Comparison of ENCODE assay signal across 26 mouse cellular contexts in the genomic region with DNA sequence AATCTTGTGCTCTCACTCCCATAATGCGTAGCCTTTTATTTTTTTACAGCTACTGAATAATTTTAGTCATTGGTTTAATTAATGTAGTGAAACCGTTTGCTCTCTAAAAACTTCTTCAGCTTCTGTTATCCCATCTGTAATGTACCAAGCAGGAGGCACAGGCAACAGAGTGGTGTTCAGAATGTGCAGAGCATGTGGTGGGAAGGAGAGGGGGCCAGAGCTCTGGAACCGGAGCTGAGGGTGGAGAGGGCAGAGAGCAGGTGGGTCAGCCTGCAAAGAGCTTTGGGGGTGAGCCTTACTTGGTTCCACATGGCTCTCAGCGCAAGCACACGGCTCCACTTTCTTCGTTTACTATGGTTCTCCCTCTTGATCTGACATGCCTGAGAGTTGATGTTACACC.
DNase-seq lines count a peak whose midpoint lies in the region; ATAC-seq and TF ChIP-seq lines count a peak whose summit lies in the region.
"Had no signal": no experiment of that assay in that cellular context is flagged by ENCODE, and none has a peak within 500 bp of the region (broad histone marks: within the 10 kb centered on the region; RNA-seq: fewer than 3 reads in every experiment).

No protein-coding gene starts in this region.

- ATAC-seq in liver, postnatal 0 days = no peak
- ATAC-seq: hindbrain, embryonic 16.5 days; intestine, embryonic 15.5 days; midbrain, embryonic 13.5 days; Patski had no signal

- no peaks in the 10 kb centered on the region; the same call in 1 of the 2 replicates for H3K4me1 ChIP-seq in testis, adult 2 months (ENCODE audit: control insufficient read depth, insufficient read depth, low read length)
- H3K4me1 ChIP-seq in liver, postnatal 0 days (ENCODE audit: insufficient read depth) = no peaks in the 10 kb centered on the region
- H3K4me1 ChIP-seq: megakaryocyte, embryonic 14.5 days had no signal

- DNase-seq in testis, postnatal 14 days (ENCODE audit: low spot score) = no peak
- DNase-seq in forelimb bud, embryonic 11.5 days (ENCODE audit: low read depth, low spot score) = peak; percentile 43
- peak; percentile 19 to 35 for DNase-seq in layer of hippocampus, postnatal 10 days (ENCODE audit: low spot score in 2 of 2)
- DNase-seq in left cerebral cortex, postnatal 25 days (ENCODE audit: low spot score in 2 of 2) = no peak
- no peak for DNase-seq in spleen, postnatal 10 days (ENCODE audit: low spot score in 2 of 2)
- DNase-seq in liver, postnatal 0 days = no peak
- DNase-seq: adrenal gland, adult 2 months; B cell, adult 2 months; cerebellum, adult 18-20 months; cerebellum, postnatal 36 days; kidney, adult 9 months; kidney, postnatal 14 days; lung, postnatal 36 days; thymus, postnatal 14 days had no signal

- no peak overlapping the region for H3K4me2 ChIP-seq in liver, postnatal 0 days (ENCODE audit: low read depth, low read length)
- H3K4me2 ChIP-seq: heart, embryonic 11.5 days; intestine, embryonic 15.5 days; lung, embryonic 15.5 days; midbrain, embryonic 13.5 days had no signal

- no peak overlapping the region for H3K4me3 ChIP-seq in testis, adult 2 months (ENCODE audit: control insufficient read depth, low read depth, low read length)
- H3K4me3 ChIP-seq in liver, postnatal 0 days (ENCODE audit: low read depth, low read length) = no peak overlapping the region
- H3K4me3 ChIP-seq: hindbrain, embryonic 10.5 days; intestine, embryonic 15.5 days; lung, embryonic 15.5 days; megakaryocyte, embryonic 14.5 days; midbrain, embryonic 13.5 days had no signal

- 61% methylated on average over 6 of the region's 6 CpGs for WGBS in liver, postnatal 0 days (ENCODE audit: insufficient replicate concordance)

- H3K36me3 ChIP-seq in testis, adult 2 months (ENCODE audit: control insufficient read depth, insufficient read depth, low read length) = no peaks in the 10 kb centered on the region
- no peaks in the 10 kb centered on the region for H3K36me3 ChIP-seq in liver, postnatal 0 days (replicated peaks; ENCODE audit: insufficient read depth, low read length)
- H3K36me3 ChIP-seq: G1E; hindbrain, embryonic 10.5 days; intestine, embryonic 15.5 days; lung, embryonic 15.5 days; midbrain, embryonic 13.5 days had no signal

- no peak for TF ChIP-seq CTCF in testis, adult 2 months (IDR thresholded peaks at IDR 0.05; ENCODE audit: control insufficient read depth, insufficient read depth, insufficient replicate concordance, low read depth, low read length)
- no peak for TF ChIP-seq CTCF in liver, postnatal 0 days (IDR thresholded peaks at IDR 0.05; ENCODE audit: low read depth)

- peak overlapping the region; percentile 21; the same call in 1 of the 2 replicates for H3K27ac ChIP-seq in testis, adult 2 months (ENCODE audit: control insufficient read depth, insufficient read depth, low read depth, low read length)
- no peak overlapping the region for H3K27ac ChIP-seq in liver, postnatal 0 days (ENCODE audit: low read depth)
- H3K27ac ChIP-seq: hindbrain, embryonic 10.5 days; intestine, embryonic 15.5 days; liver, embryonic 14.5 days; lung, embryonic 15.5 days; midbrain, embryonic 13.5 days had no signal

- intact Hi-C loops in left cerebral cortex, postnatal 25 days (cut with DNase I) = no loop called here

- H3K9me3 ChIP-seq in liver, postnatal 0 days (ENCODE audit: low read length) = no peaks in the 10 kb centered on the region
- H3K9me3 ChIP-seq: hindbrain, embryonic 10.5 days; intestine, embryonic 15.5 days; lung, embryonic 15.5 days; megakaryocyte, embryonic 14.5 days; midbrain, embryonic 13.5 days had no signal

- no peak overlapping the region for H3K9ac ChIP-seq in liver, postnatal 0 days (replicated peaks)
- H3K9ac ChIP-seq: intestine, embryonic 15.5 days; liver, embryonic 14.5 days; lung, embryonic 15.5 days; midbrain, embryonic 13.5 days had no signal

- no peak for TF ChIP-seq EP300 in liver, postnatal 0 days (IDR thresholded peaks at IDR 0.05; ENCODE audit: low read depth)

- TF ChIP-seq POLR2A in testis, adult 2 months (IDR thresholded peaks at IDR 0.05; ENCODE audit: control insufficient read depth, low read depth, low read length) = no peak

- H3K27me3 ChIP-seq in testis, adult 2 months (ENCODE audit: control insufficient read depth, insufficient read depth, low read length) = no peaks in the 10 kb centered on the region
- H3K27me3 ChIP-seq in liver, postnatal 0 days (ENCODE audit: insufficient read depth, low read length) = no peaks in the 10 kb centered on the region
- H3K27me3 ChIP-seq: CH12.LX; intestine, embryonic 15.5 days; lung, embryonic 15.5 days; megakaryocyte, embryonic 14.5 days had no signal

Comparison
In these comparisons a context has a peak if more than half of its experiments do, and no peak if none do; other contexts are left out.
1. DNase-seq: peak in forelimb bud, embryonic 11.5 days (single experiment) and layer of hippocampus, postnatal 10 days (2 of 2); none in testis, postnatal 14 days (single experiment), left cerebral cortex, postnatal 25 days (0 of 2), spleen, postnatal 10 days (0 of 2) and liver, postnatal 0 days (single experiment).